Mouse (Mus musculus) adrenal gland, adult 8-10 months (tissue): ENCODE data around the gene Capn7. TPM values are rescaled to one million over a fixed set of nuclear protein-coding genes. Genes with fewer than 3 reads are reported as not detected.

ENCODE experiments used
- DNase-seq: peaks from one replicate; pipeline ENCODE4 v3.0.0; 2022
- total RNA-seq, 4 experiments: library from RNA; stranded (reverse); gene quantifications; 2 replicates each; pipeline ENCODE4 v1.2.4; 2022

The Capn7 gene
- 10 to 100 TPM; 42.7 to 51.4 (median 48.7) TPM for total RNA-seq

DNA sequence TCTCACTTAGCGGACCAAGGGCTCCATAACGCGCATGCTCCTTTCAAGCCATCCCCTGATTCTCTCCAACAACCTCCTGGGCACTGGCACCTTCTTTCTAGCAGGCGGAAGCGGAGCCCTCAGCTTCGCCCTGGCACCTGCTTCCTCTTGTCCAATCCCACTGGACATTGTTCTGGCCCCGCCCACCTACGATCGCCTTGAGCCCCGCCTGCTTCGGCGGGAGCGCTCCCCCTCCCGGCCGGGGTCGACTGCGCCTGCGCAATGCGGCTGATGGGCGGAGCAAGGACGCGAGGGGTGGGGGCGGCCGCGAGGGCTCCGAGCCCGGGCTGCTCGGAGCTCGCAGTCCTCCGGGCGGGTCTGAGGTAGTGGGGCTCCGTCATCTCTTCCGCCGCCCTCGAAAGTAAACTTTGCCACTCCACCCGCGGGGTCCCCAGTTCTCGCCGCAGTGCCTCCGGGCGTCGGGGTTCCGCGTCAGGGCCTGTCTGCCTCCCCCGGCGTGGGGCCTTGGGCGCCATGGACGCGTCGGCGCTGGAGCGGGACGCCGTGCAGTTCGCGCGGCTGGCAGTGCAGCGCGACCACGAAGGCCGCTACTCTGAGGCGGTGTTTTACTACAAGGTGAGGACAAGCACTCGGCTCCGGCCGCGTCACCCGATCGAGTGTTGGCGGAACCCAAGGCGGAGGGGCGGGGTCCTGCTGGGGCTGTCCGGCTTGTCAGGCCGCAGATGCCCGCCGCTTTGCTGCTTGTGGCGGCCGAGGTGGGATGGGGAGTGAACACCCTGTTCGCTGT, at the start of gene Capn7:
Capn7 (plus strand) TSS at position 270 of the 787 bp plus-strand sequence.
- DNase-seq = peak; percentile 96

DNA sequence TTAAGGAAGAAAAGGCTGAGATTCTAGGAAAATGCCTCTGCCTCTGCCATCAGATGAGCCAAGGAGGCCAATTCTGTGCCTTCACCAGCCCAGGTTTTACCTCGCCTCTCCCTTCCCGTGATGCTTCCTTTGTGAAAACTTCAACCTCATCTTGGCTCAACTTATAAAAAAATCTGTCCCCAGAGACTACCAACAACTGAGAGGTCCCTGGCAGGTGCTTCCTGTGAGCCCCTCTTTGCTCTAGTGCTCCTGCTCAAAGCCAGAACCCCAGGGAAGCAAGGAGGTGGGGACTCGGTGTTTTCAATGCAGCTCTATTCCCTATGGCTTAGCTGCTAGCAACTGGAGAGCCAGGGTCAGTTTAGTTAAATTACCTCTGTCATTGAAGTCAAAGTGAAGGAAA, 23.2 kb upstream of the Capn7 start:
- DNase-seq = no peak

DNA sequence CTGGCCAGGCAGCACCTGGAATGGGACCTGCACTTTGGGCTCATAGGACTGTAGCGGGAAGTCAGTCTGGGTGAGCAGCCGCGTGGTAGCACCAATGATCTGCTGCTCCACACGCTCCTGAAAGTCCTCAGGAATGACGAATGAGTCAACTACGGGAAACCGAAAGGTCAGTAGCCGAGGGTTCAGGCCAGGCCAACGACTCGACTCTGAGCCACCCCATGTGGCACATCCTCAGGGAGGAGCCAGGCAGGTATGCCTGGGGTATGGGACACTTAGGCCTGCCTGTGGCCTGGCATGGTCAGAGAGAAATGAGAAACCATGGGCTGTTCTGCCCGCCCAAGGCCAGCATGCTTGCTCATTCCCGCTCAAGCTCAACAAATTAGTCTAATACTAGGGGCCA, 19.8 kb upstream of the Capn7 start:
- peak; percentile 25 for DNase-seq

DNA sequence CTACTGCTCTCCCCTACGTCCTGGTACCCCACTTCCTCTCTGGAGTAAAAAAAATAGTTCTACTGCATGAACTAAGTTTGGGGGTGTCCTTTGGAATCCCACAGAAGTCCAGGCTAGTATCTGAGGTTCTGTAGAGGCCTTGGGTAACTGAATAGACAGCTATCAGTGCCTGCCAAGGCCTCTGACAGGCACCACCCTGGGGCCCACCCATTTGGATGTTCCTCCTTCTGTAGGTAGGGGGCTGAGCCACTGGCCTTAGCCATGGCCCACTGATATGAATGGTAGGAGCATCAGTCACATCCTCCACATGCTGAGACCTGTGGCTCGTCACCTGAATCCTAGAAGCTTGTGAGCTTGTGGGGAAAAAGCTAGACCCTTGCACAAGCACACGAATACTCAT, 18.7 kb upstream of the Capn7 start:
- no peak for DNase-seq

DNA sequence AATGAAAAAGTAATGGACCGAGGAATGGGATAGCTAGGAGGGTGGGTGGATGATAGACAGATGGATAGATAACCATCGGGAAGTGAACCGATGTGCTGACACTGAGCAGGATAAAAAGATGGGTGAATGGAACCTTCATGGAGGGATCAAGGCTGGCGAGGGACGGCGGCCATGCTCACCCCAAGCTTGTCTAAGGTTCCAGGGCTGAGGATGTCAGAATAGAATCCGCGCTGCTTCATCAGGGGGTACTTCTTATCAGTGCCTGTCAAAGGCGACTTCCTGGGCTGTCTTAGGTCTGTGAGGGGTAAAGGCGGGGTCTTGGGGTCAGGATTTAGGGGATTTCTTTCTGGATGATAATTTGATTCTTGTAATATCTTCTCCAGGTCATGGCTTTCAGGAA, 16.9 kb upstream of the Capn7 start:
- no peak for DNase-seq

DNA sequence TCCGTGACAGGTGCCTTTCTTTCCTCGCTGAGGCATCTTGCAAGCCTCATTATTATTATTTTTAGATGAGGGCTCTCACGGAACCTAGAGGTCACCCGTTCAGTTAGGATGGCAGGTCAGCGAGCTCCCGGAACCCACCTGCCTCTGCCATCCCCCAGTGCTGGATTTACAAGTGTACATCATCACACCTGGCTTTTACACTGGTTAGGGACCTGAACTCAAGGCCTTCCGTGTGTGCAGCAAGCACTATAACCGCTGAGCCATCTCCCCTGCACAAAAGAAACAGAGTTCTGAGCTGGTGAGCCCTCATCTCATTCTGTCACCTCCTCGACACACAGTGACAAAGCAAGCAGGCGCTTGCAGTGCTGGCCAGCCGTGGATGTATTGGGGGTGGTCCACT, 15.3 kb upstream of the Capn7 start:
- no peak for DNase-seq

DNA sequence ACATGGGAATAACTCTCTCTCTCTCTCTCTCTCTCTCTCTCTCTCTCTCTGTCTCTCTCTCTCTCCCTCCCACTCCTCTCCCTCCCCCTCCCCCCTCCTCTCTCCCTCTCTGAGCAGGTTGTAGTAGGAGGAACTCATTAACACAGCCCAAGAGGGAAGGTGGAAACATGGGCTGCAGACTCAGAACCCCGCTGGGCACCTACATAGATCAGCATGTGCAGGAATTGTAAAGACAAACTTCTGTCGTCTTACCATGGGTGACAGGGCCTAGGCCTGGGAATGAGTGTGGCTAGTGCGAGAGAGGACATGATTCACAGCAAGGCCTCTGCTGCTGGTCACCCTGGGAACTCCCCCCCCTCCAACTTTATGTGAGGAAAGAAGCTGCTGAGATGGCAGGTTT, 14.2 kb upstream of the Capn7 start:
- no peak for DNase-seq

DNA sequence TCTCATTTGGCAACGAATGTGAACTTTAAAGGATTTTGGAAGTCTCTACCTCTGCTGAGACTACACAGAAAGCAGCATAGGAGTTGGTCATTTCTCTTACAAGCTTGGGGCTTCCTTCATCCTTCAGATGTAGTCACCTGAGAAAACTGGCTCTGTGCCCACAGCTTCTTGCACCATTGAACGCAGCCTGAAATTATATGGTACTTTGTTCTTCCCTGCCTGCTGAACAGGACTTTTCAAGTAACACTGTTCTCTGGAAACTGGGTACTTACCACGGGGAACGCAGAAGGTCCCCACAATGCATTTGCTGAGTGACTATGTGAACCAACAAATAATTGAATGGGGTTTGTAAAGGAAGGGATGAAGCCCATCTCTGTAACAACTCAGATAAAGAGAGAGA, 13.2 kb upstream of the Capn7 start:
- no peak for DNase-seq

DNA sequence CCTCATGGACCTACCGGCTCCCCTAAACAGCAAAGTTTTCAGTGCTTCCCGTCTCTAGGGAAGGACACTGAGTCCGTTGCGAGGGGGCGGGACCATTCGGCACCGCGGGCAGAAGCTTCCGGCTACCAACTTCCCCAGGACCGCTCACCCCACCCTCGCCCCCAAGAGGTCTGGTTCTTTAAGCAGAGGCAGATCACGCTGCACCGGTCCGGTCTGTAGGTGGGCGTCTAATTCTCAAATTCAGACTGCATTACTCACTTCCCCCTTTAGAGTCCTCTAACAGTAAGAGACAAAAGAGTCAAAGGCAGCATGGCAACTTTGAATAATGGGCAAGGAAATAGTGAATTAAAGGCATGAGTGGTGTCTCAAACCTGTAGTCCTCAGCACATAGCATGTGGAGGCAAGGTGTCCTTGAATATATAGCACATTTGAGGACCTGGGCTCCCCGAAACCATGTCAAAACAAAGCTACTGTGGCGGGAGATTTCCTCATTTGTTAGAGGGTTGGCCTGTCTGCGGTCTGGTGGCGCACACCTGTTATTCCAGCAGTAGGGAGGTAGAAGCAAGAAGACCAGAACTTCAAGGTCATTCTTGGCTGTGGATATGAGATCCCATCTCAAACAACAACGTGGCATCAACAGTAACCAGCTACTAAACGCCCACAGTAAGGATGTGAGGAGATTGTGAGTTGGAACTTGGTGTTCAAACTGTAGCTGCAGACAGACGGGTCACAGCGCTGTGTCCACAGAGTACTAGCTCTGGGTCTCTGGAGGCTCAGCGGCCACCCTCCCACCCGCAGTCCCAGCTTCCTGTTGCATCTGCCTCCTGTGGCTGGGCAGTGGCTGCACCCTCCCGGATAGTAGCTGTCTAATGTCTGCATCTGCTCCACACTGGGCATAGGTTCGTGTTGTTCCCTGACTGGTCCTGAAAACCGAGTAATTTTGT, 12.3 kb upstream of the Capn7 start, which contains the start of gene Dnah1:
Dnah1 (minus strand) TSS at position 48 of the 944 bp plus-strand sequence.
- no peak for DNase-seq

DNA sequence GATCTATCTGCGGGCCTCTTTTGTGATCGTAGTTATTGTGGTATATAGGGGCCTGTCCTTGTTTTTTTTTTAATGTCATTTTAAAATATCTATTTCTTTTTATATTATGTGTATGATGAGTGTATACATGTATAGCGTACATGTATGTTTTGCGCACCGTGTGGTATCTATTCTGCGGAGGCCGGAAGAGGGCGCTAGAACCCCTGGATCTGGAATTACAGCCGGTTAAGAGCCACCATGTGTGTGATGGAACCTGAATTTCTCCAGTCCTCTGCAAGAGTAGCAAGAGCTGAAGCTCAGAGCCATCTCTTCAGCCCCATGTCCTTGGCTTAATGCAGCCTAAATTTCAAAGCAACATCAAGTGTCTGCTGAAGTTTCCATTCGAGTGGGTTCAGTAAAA, 11.6 kb upstream of the Capn7 start:
- no peak for DNase-seq

DNA sequence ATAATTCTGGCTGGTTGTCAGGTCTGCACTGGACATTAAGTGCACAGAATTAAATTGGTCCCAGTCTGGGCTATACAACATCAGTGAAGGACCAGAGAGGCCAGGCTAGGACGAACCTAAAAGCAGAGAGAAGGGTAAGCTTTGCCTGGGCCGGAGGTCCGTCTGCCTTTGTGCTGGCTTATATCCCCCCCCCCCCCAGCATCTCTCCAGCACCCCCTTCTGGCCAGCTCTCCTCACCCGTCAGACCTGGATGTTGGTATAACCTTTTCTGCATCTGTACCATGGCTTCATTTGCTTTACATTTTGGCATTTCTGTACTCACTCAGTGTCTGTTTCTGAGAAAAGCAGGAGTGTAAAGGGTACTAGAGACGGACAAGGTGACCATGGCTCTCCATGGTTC, 10.9 kb upstream of the Capn7 start:
- DNase-seq = no peak

DNA sequence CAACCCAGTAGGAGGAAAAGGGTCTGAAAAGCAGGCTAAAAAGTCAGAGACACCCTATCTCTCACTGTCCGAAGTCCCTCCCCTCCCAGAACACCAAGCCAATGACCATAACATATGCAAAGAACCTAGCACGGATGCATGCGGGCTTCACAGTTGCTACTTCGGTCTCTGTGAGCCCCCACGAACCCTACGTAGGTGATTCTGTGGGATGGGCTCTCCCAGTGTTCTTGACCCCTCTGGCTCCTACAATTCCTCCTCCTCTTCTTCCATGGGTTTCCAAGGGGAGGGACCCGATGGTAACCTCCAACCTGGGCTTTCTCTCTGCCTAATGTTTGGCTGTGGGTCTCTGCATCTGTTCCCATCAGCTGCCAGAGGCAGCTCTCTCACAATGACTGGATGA, 9.7 kb upstream of the Capn7 start:
- DNase-seq = no peak

DNA sequence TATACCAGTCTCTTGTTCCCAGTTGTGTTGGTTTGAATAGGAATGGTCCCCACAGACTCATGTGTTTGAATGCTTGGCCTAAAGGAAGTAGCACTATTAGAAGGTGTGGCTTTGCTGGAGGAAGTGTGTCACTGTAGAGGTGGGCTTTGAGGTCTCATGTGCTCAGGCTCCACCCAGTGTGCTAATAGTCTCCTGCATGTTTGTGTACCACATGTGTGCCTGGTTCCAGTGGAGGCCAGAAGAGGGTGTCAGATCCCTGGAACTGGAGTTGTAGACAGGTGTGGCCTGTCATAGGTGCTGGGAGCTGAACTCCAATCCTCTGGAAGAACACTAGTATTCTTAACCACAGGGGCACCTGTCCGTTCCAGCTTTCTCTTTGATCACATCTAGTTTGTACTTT, 9.2 kb upstream of the Capn7 start:
- no peak for DNase-seq

DNA sequence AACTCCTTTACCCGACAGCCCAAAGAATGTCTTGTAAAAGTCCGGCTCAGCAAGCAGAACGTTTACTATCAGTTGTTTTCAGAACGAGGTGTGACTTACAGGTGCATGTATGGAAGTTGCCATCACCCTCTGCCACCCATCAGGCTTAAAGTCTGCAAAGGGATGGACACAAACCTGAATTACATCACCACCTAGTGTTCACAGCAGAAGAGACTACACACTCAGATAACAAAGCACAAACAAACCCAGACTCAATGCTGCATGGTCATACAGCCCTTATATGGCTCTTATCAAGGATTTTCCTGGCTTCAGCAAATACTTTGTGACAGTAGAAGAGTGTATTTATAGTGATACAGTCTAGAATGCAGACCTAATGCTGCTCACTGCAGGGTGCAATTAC, 8.8 kb upstream of the Capn7 start:
- DNase-seq = no peak

DNA sequence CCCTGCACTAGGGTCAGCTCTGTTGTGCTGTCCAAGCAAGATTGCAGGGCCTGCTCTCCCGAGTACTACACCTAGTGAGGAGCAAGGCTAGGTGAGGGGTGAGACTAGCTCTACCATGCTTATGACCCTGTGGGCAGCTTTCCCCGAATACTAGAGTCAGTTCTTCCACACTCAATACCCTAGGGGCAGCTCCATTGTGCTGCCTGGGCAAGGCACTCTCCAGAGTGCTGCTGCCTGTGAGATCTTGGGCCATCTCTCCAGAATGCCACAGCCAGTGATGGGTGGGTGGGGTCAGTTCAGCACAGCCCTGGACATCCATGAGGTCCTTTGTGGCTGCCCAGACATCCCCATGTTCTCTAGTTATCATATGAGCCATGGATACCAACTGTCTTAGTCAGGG, 6.7 kb upstream of the Capn7 start:
- DNase-seq = no peak

DNA sequence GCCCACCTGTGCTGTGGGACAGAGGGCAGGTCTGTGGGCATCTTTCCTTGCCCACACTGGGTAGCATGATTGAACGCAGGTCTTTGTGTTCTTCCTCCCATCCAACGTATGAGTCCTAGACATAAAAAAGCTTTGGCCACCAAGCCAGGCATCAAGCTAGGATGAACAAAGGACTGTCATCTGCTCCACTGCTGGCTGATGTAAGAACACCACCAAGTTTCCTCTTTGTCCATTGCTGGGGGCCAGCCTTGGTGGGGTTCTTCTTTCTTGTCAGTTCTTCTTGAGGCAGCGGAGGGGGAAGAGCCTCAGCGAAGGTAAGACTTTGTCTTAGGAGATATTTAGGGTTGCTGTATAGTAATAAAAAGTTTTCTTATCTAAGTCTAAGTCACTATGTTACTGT, 5.5 kb upstream of the Capn7 start:
- no peak for DNase-seq

DNA sequence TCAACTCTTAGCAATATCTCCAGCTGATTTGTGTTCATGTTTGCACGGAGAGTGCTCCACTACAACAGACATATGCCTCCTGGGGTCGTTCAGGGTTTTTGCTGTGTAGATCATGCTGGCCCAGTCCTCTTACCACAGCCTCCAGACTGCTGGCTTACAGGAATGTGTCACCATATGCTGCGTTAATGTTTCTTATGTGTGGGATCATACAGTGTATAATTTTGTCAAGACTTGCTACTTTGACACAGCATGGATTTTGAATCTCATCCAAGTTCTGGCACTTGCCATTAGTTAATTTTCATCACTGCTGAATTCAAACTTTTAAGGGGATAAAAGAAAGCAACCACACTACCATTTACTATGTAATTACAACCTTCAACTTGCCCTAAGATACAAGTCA, 673 bp upstream of the Capn7 start:
- no peak for DNase-seq

DNA sequence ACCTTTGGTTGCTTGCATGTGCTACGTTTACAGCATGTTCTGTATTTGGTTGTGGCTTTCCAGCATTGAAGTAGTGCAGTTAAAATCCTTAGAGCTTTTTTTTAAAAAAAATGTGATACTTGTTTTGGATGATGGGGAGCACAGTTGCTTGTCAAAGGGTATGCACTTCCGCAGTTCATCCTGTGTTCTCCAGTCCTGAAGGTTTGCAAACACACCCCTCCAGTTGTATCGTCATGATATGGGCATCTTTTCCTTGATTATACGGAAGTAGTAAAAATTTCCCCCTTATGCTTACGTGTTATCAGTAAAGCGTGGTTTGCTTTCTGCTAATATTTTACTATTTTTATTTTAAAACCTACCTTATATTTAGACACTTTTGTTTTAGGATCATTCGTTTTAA, 968 bp downstream of the Capn7 start:
- no peak for DNase-seq

DNA sequence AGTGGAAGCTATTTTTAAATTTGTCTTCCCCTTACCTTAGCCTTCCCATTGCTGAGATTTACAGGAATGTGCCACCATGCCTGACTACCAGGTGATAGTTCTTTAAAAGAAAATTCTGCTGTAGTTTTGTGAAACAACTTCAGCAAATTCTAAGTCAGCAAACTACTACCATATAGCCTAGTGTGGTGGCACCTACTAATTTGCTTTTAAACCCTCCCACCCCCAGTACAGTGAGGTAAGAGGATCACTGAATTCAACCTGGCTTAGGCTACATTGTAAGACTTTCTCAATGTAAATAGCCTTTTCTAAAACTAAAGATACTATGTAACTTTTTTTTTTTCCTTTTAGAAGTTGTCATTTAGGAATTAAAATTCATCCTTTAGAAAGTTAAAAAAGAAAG, 1.5 kb downstream of the Capn7 start:
- no peak for DNase-seq

DNA sequence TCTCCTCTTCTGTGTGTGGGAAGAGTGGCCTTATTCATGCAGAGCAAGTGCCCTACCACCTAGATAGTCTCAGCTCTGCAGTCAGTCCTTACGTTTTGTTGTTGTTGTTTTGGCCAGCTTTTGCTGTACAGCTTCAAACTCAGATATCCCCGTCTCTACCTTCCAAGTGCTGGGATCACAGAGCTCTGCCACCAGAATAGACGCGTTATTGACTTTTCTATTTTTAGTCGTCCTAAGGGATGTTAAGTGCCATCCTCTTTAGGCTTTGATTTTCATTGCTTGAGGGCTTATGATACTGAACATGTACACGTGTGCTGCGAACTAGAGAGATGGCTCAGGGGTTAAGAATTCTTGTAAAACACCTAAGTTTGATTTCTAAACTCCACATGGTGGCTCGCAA, 6.8 kb downstream of the Capn7 start:
- DNase-seq = no peak

DNA sequence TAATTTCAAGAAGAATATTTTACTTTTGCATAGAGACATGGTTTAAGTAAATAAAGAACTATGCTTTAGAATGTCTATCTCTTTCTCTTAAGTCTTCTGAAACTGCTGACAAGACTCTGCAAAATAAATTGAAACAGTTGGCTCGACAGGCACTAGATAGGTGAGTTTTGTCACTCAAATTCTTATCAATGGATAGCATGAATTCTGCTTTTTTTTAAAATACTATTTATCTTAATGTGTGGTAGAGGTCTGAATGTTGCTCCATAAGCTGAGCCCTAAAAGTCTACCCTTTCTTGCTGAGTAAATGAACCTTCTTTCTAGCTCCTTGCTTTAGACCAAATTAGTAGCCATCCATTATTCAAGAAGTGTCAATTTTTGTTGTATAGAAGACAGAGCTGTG, 8.9 kb downstream of the Capn7 start:
- no peak for DNase-seq

DNA sequence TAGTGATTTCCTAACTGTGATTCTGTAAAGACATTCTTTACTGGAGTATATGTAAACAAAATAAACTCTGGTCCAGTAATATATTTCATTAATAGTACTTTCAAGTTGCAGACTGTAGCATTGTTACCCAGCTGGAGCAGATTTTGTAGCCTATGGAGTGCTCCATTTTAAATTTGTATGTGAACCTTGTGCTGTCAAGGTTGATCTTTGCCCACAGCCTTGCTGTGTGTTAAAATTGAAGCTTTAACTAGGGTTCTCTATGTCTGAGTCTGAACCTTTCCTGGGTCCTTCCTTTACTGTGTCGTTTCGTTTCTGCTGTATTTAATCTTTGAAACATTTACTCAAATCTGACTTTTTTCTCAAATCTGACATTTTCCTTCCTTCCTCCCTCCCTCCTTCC, 25.8 kb downstream of the Capn7 start:
- DNase-seq = no peak

DNA sequence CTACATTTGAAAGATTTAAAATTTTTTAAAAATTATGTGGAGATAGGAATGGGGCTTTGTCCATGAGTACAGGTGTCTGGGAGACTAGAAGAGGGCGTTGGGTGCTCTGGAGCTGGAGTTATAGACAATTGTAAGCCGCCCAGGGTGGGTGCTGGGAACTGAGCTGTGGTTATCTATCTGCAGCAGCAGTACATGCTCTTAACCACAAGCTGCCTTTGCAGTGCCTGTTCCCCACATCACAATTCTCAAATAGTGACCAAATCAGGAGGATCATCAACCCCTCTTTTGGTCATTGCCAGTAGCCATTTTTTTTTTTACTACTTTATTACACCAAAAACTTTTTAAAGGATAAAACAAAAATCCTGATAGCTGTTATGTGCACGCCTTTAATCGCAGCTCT, 28.2 kb downstream of the Capn7 start:
- DNase-seq = no peak

DNA sequence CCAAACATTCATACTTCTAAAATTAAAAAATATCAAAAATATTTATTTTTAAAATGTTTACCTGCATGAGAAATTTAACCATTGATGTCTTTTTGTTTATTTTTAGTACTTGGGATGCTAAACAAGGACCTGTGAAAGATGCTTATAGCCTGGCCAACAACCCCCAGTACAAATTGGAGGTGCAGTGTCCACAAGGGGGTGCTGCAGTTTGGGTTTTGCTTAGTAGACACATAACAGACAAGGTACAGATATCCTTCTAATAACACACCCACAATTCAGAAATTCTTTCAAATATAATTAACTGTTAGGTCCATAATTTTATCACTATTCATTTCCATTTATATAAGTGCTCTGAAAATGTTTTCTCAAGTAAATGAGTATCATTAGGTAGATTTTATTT, 28.9 kb downstream of the Capn7 start:
- DNase-seq = no peak
